Mouse (Mus musculus): ENCODE results near the gene Gm49601. TPM values are rescaled to one million over a fixed set of nuclear protein-coding genes. Genes with fewer than 3 reads are reported as not detected.

Gene Gm49601
- polyA plus RNA-seq, 1 experiment from 2014 or later, result 6.0 TPM

DNA sequence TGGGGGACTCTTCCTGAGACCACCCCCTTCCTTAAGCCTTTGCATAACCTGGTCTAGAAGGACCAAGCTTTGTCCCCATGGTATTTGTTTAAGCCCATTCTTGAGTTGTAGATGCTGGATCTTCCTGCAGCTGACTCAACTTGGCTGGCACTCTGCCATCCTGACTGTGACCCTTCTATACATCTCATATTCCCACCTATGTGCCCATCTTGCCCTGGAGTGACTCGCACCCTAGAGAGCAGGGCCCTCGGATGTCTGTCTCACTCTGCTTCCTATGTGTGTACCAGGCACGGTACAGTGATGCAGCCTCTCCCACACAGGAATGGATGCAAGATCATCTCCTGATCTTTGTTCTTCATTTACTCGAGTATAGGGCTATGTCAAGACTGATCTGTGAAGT is 16.7 kb upstream of the Gm49601 start:
- Histone ChIP-seq H3K9ac (no peak overlapping the region), H3K4me2 (replicated peaks) (no peak overlapping the region), H3K27me3 (no peaks in the 10 kb centered on the region), H3K27ac (no peak overlapping the region), H3K4me1 (peaks cover 11% of the 10 kb centered on the region; the same call in 1 of the 2 replicates), H3K36me3 (no peaks in the 10 kb centered on the region), H3K9me3 (no peaks in the 10 kb centered on the region), H3K4me3 (no peak overlapping the region)
- ATAC-seq (ENCODE audit: low FRiP score, low read depth), result 0 out of 2 replicates have a peak, but pooled peaks have one; percentile 25
- 88% methylated on average over 4 of the region's 4 CpGs for WGBS

GRCm38 (mm10) chr16:18642291-18642690 is 16.1 kb upstream of the Gm49601 start:
- WGBS, result 45% methylated on average over 7 of the region's 7 CpGs
- no peaks in the 10 kb centered on the region for H3K36me3 ChIP-seq
- peaks cover 11% of the 10 kb centered on the region; the same call in 1 of the 2 replicates for H3K4me1 ChIP-seq
- ATAC-seq (ENCODE audit: low FRiP score, low read depth), result peak; percentile 44; the same call in 1 of the 2 replicates
- no peak overlapping the region for H3K9ac ChIP-seq
- H3K4me2 ChIP-seq (replicated peaks), result no peak overlapping the region
- no peaks in the 10 kb centered on the region for H3K27me3 ChIP-seq
- no peak overlapping the region; the same call in 1 of the 2 replicates for H3K27ac ChIP-seq
- H3K9me3 ChIP-seq, result no peaks in the 10 kb centered on the region
- no peak overlapping the region for H3K4me3 ChIP-seq

DNA sequence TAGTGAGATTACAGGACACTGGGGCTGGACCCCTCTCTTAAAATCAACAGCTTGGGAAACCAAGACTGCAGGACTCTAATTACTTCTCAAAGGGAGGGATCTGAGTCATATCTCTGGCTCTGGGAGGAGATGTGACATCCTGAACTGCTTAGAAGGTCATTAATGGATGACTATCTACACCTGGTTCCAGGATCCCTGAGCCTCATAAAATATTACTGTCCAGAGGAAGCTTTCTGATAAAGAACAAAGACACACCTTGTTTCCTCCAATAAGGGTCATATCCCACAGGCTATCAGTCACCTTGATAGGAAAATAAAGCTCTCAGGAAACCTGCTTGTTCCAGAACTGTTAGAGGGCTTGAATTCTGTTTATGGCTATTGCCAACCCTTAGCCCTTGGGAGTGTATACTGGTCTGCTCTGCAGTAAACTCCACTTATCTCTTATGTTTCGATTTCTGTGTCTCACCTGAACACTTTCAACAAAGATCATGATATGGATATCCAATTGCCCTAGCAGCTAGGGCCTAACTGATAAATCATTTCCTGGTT is 13.2 kb upstream of the Gm49601 start:
- WGBS, result 86% methylated on average over 1 of the region's 1 CpGs

DNA sequence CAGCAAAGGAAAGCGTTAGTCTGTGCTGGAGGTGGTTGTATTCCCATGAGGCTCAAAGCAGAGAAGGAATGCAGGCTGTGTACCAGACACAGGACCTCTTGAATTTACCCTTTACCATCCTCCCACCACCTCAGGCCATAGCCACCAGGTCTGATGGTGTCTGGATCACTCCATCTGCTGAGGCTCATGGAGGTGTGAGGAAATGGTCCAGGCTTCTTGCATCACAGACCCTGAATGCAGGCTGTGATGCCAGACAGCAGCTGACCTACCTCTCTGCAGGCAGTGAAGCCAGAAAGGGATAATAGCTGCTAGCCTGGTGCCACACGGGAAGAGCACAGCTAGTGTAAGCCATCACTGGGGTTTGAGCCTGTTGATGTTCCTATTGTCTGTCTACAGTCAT is 12.2 kb upstream of the Gm49601 start:
- WGBS, result 31% methylated on average over 2 of the region's 2 CpGs
- H3K4me1 ChIP-seq, result no peaks in the 10 kb centered on the region
- H3K4me3 ChIP-seq, result no peak overlapping the region
- no peaks in the 10 kb centered on the region for H3K36me3 ChIP-seq
- no peak overlapping the region for H3K4me2 ChIP-seq (replicated peaks)
- no peak overlapping the region for H3K27ac ChIP-seq
- no peak overlapping the region for H3K9ac ChIP-seq
- ATAC-seq (ENCODE audit: low FRiP score, low read depth), result no peak
- no peaks in the 10 kb centered on the region for H3K27me3 ChIP-seq
- 0 out of 2 replicates have a peak, but pooled peaks cover 3% of the 10 kb centered on the region for H3K9me3 ChIP-seq

More for the DNA sequence above, 13.2 kb upstream of the Gm49601 start:
- no peak overlapping the region for H3K27ac ChIP-seq
- no peaks in the 10 kb centered on the region for H3K27me3 ChIP-seq
- no peak for ATAC-seq (ENCODE audit: low FRiP score, low read depth)
- no peak overlapping the region for H3K9ac ChIP-seq
- no peak overlapping the region for H3K4me3 ChIP-seq
- H3K36me3 ChIP-seq, result no peaks in the 10 kb centered on the region
- no peak overlapping the region for H3K4me2 ChIP-seq (replicated peaks)
- no peaks in the 10 kb centered on the region for H3K4me1 ChIP-seq
- H3K9me3 ChIP-seq, result 0 out of 2 replicates have a peak, but pooled peaks cover 3% of the 10 kb centered on the region

- Histone ChIP-seq H3K27me3 (0 out of 2 replicates have a peak, but pooled peaks cover 5% of the 10 kb centered on the region), H3K9me3 (0 out of 2 replicates have a peak, but pooled peaks cover 3% of the 10 kb centered on the region), H3K36me3 (no peaks in the 10 kb centered on the region), H3K4me1 (no peaks in the 10 kb centered on the region), H3K4me3 (no peak overlapping the region), H3K9ac (no peak overlapping the region), H3K27ac (no peak overlapping the region), H3K4me2 (replicated peaks) (no peak overlapping the region)
- WGBS, result 60% methylated on average over 3 of the region's 3 CpGs
- no peak for ATAC-seq (ENCODE audit: low FRiP score, low read depth)
Measured at GRCm38 (mm10) chr16:18636804-18637203, 10.6 kb upstream of the Gm49601 start.

- Histone ChIP-seq H3K4me3 (no peak overlapping the region), H3K9ac (no peak overlapping the region), H3K36me3 (no peaks in the 10 kb centered on the region), H3K9me3 (0 out of 2 replicates have a peak, but pooled peaks cover 3% of the 10 kb centered on the region), H3K27me3 (0 out of 2 replicates have a peak, but pooled peaks cover 7% of the 10 kb centered on the region), H3K4me1 (no peaks in the 10 kb centered on the region), H3K27ac (no peak overlapping the region), H3K4me2 (replicated peaks) (no peak overlapping the region)
- WGBS, result 84% methylated on average over 5 of the region's 5 CpGs
- ATAC-seq (ENCODE audit: low FRiP score, low read depth), result no peak
Measured at GRCm38 (mm10) chr16:18636401-18636800, 10.2 kb upstream of the Gm49601 start.

DNA sequence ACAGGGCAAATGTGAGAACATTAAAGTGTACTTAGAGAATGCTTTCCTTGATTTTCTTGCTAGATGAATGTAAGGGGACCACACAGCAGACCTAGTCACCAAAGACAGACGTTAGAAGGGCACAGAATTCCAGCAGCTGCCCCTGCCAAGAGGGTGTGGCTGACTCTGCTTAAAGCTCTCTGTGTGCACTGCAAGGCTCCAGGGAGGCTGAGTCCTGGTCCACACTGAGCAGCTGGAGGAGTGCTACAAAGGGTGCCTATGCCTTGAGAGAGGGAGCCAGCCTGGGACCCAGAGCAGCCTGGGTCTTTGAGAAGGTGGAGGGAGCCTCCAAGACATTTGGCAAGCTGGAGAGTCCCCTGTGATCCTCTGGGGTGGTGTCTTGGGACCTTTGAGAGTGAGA is 7.1 kb upstream of the Gm49601 start:
- WGBS, result 19% methylated on average over 1 of the region's 1 CpGs
- no peak for ATAC-seq (ENCODE audit: low FRiP score, low read depth)
- H3K27ac ChIP-seq, result 0 out of 2 replicates have a peak overlapping the region, but pooled peaks have one; percentile 33

DNA sequence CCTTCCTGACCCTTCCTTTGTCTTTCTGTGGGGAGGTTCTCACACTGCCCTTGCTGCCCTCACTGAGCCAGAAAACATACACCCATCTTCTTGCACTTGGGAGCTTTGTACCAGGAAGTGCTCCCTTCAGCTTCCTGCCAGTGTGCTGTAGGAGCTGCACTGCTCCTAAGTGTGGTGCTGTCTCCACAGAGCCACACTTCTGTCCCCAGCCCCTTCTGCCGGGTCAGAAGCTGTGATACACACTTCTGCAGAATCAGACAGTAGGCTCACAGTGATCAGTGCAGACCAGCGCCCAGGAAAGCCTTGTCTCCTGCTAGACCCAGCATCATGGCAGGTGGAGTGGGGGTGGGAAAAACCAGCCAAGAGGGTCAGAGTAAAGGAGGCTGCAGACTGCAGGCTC is 6.6 kb upstream of the Gm49601 start:
- Histone ChIP-seq H3K36me3 (no peaks in the 10 kb centered on the region), H3K9ac (no peak overlapping the region), H3K4me1 (peaks cover 14% of the 10 kb centered on the region), H3K4me2 (replicated peaks) (no peak overlapping the region), H3K27me3 (peaks cover 13% of the 10 kb centered on the region; the same call in 1 of the 2 replicates), H3K27ac (no peak overlapping the region), H3K9me3 (0 out of 2 replicates have a peak, but pooled peaks cover 3% of the 10 kb centered on the region), H3K4me3 (no peak overlapping the region)
- no peak for ATAC-seq (ENCODE audit: low FRiP score, low read depth)
- WGBS, result 68% methylated on average over 2 of the region's 2 CpGs

More for the DNA sequence above, 7.1 kb upstream of the Gm49601 start:
- H3K27me3 ChIP-seq, result peaks cover 10% of the 10 kb centered on the region; the same call in 1 of the 2 replicates
- no peak overlapping the region for H3K4me2 ChIP-seq (replicated peaks)
- H3K9ac ChIP-seq, result no peak overlapping the region
- no peak overlapping the region for H3K4me3 ChIP-seq
- H3K36me3 ChIP-seq, result no peaks in the 10 kb centered on the region
- H3K9me3 ChIP-seq, result 0 out of 2 replicates have a peak, but pooled peaks cover 3% of the 10 kb centered on the region
- H3K4me1 ChIP-seq, result peaks cover 9% of the 10 kb centered on the region

DNA sequence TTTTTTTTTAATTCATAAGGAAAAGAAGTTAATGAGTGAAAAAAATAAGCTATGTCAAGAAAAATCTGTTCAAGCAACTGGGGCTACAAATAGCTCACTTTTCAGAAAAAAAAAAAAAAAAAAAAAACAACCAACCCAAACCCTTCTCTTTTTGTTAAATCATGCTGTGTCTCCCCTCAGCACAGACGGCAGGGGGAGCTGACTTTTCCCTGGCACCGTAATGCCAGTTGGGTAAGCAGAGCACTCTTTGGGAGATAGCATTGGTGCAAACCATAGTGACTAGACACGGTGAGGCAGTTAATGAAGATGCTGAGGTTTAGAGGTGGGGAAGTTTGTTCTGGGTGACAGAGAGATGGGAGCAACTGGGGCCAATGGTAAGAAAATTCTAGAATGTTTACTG is 5.8 kb upstream of the Gm49601 start:
- 59% methylated on average over 3 of the region's 3 CpGs for WGBS
- H3K27me3 ChIP-seq, result peaks cover 19% of the 10 kb centered on the region
- 0 out of 2 replicates have a peak, but pooled peaks cover 3% of the 10 kb centered on the region for H3K9me3 ChIP-seq
- no peak overlapping the region for H3K4me2 ChIP-seq (replicated peaks)
- no peaks in the 10 kb centered on the region for H3K36me3 ChIP-seq
- H3K9ac ChIP-seq, result no peak overlapping the region
- peaks cover 22% of the 10 kb centered on the region for H3K4me1 ChIP-seq
- no peak overlapping the region for H3K4me3 ChIP-seq
- H3K27ac ChIP-seq, result no peak overlapping the region
- ATAC-seq (ENCODE audit: low FRiP score, low read depth), result no peak

DNA sequence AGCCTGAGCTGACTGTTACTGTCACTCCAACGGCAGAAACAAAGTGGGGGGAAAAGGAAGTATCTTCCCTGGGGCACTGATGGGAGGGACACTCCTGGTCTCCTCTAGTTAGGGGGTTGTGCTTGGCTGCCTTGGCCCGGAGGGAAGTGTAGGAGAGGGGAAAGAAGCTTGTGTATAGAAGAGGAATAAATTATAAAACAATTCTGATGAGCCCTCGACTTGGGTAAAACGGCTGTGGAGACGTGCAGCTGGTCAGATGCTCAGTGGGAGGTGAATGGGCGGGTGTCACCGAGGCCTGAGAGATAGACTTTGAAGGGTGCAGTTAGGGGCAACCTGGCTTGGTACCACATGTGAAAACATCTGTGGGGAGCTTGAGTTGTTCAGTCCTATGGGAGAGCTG is 4.9 kb upstream of the Gm49601 start:
- Histone ChIP-seq H3K9me3 (0 out of 2 replicates have a peak, but pooled peaks cover 3% of the 10 kb centered on the region), H3K9ac (no peak overlapping the region), H3K4me1 (peaks cover 31% of the 10 kb centered on the region), H3K27ac (no peak overlapping the region), H3K36me3 (no peaks in the 10 kb centered on the region), H3K4me3 (no peak overlapping the region), H3K27me3 (peaks cover 28% of the 10 kb centered on the region), H3K4me2 (replicated peaks) (no peak overlapping the region)
- no peak for ATAC-seq (ENCODE audit: low FRiP score, low read depth)
- 58% methylated on average over 7 of the region's 7 CpGs for WGBS

DNA sequence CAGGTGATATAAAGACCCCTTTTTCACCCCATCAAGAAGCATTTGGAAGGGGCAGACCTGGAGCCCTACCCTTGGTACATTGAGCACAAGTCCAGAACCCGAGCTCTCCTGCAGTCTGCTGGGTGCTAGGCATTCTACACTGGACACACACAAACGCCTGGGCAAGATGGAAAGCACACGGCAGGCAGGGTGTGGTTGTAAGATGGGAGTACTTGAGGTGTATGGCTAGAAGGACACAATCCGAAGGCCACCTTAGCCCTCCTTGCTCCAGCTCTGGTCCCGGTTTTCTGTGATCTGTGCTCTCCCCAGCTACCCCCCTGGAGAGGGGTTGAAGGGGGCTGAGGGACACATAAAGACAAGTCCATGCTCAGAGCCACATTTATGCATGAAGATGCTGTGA is 4.1 kb upstream of the Gm49601 start:
- 0 out of 2 replicates have a peak overlapping the region, but pooled peaks have one; percentile 22 for H3K27ac ChIP-seq
- peak overlapping the region; percentile 86 for H3K9ac ChIP-seq
- no peak for ATAC-seq (ENCODE audit: low FRiP score, low read depth)
- H3K27me3 ChIP-seq, result peaks cover 36% of the 10 kb centered on the region
- WGBS, result 55% methylated on average over 5 of the region's 5 CpGs
- peaks cover 36% of the 10 kb centered on the region for H3K4me1 ChIP-seq
- H3K9me3 ChIP-seq, result 0 out of 2 replicates have a peak, but pooled peaks cover 3% of the 10 kb centered on the region
- H3K36me3 ChIP-seq, result 0 out of 2 replicates have a peak, but pooled peaks cover 1% of the 10 kb centered on the region
- H3K4me2 ChIP-seq (replicated peaks), result peak overlapping the region; percentile 87
- H3K4me3 ChIP-seq, result peak overlapping the region; percentile 83

DNA sequence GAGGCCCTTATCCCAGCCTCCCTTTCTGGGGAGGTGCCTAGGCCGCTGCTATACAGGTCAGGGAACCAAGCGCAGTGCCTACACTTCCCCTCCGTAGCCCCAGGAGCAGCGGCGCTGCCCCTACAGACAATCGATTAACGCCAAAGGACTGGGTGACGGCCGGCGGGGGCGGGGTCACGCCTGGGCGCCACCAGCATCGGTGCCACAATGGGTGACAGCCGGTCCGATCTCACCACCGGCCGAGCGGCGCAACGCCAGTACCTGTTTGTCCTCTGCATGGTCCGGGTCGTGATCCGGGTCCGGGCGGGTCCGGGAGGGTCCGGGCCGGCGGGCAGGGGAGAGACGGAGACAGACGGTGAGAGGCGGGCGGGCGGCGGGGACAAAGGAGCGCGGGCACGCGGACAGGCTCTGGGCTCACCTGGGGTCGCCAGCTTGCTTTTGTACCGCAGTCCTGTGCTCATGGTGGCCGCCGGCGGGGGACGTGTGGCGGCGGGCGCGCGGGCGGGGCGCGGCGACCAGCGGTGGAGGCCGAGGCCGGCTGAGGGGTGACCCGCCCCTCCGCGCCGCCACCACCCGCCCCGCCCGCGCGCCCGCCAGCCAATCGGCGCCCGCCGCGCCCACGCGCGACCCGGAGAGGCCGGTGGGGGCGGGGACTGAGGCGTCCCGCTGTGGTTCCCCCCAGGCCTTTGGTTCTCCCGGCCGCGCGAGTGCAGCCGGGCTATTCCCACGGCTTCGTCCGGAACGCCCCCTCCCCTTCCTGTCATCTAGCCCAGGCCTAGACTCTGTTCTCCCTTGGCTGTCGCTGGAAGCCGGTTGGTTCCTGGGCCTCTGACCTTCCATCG is 3.4 kb upstream of the Gm49601 start, which contains the start of gene Sept5:
TSS of gene Sept5 (minus strand) at position 565 of the 842 bp plus-strand sequence.
- Histone ChIP-seq H3K27me3 (peaks cover 43% of the 10 kb centered on the region), H3K36me3 (peaks cover 8% of the 10 kb centered on the region), H3K9me3 (0 out of 2 replicates have a peak, but pooled peaks cover 2% of the 10 kb centered on the region), H3K4me3 (peak within 1 kb of the TSS; percentile 83), H3K27ac (peak within 1 kb of the TSS; percentile 22; the same call in 1 of the 2 replicates), H3K4me1 (peaks cover 36% of the 10 kb centered on the region), H3K9ac (peak within 1 kb of the TSS; percentile 86), H3K4me2 (replicated peaks) (peak within 1 kb of the TSS; percentile 87)
- WGBS, result 0% methylated on average over 80 of the region's 93 CpGs
- peak; percentile 42 for ATAC-seq (ENCODE audit: low FRiP score, low read depth)
